Mouse (Mus musculus) gonadal fat pad, adult 2 months (tissue): ENCODE results near the gene Snx29. TPM values are rescaled to one million over a fixed set of nuclear protein-coding genes. Genes with fewer than 3 reads are reported as not detected.
"Not testable (repeated sequence)": the region's sequence is repeated elsewhere in the genome, so short reads cannot be mapped to it uniquely, and the experiment has no call there.

Experiments
- DNase-seq: peaks from one replicate; pipeline ENCODE4 v3.0.0-alpha.2; 2012; ENCODE audit warnings: low read depth
- polyA plus RNA-seq: library from polyadenylated mRNA; depleted of rRNA; stranded (reverse); fragments of >200 nt; gene quantifications from 2 replicates; pipeline ENCODE4 v1.2.3, GENCODE M21; 2012

Gene Snx29
- polyA plus RNA-seq, 1 experiment, result 5.6 TPM

DNA sequence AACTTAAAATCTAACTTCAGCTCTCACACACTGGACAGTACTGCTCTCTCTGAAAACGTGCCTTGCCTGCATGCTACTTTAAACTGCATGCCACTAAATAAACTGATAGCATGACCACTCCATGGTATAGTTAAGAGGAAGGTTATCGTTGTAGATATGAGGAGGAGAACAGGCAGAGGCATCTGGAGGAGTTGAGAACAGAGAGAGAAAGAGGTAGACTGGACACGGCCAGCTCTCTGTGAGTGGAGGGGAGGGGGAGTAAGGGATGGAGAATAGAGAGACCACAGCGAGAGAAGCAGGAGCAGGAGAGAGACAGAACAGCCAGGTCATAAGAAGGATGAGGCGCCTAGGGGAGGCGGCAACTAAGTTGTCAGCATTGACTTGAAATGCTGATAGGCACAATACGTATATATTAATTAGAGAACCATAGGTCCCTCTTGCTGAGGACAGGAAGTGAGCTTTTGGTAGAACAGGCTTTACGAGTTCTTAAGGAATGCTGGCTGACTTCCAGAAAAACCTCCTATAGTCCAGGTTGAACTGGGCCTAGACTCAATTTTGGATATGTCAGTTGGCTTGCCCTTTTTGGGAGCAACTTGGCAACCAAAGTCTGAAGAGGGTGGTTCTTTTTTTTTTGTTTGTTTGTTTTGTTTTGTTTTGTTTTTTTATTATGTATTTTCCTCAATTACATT lies 85.4 kb downstream of the Snx29 start:
- DNase-seq, result peak; percentile 62

DNA sequence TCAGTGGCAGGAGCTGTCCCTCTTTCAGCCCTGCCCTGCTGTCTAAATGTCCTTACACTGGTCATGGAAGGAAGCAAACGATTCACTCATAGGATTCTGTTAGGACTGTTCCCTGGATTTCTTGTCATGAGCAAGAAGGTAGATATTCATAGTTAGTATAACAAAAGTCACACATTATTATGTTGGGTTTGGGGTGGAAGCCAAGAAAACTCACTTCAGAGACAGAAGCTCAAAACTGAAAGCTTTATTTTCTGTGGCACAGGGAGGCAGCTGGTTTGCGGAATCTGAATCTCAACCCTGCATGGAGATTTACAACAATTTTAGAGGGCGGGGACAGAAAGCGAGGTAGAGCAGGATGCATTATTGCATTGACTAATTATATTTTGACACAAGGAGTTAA lies 86.0 kb downstream of the Snx29 start:
- no peak for DNase-seq

DNA sequence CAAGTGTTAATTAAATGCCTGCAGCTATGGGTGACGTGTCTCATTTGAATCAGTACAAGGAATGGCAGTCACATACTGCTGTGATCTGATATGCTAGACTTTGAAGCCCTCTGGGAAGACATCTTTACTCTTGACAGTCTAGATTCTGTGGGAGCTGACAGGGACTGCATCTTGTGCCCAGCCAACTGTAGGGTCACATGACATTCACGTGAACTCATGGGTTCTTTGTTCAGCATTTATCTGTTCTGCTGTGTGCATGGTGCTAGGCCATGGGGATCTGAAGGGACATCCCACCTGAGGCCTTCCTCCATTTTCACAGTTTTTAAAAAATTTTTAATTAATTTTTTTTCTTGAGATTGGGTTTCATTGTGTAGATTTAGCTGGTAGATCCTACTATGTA lies 91.9 kb downstream of the Snx29 start:
- no peak for DNase-seq

DNA sequence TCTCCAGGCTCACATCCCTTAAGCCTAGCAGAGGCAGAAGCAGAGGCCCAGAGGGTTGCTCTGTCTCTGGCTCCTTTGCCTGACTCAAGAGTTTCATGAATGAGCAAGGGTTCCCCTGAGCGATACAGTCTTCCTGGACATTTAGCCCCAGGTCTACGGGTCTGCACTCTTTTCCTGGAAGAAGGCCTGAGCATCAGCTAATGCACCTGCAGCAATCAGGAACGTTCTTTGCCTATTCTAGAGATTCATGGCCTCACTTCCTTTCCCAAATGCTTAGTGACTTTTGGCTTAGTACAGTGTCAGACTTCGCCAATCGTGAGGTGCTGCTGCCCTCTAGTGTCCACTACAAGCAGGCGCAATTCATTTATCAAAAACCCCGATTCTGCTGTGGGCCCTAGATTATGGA lies 95.5 kb downstream of the Snx29 start:
- DNase-seq, result no peak

DNA sequence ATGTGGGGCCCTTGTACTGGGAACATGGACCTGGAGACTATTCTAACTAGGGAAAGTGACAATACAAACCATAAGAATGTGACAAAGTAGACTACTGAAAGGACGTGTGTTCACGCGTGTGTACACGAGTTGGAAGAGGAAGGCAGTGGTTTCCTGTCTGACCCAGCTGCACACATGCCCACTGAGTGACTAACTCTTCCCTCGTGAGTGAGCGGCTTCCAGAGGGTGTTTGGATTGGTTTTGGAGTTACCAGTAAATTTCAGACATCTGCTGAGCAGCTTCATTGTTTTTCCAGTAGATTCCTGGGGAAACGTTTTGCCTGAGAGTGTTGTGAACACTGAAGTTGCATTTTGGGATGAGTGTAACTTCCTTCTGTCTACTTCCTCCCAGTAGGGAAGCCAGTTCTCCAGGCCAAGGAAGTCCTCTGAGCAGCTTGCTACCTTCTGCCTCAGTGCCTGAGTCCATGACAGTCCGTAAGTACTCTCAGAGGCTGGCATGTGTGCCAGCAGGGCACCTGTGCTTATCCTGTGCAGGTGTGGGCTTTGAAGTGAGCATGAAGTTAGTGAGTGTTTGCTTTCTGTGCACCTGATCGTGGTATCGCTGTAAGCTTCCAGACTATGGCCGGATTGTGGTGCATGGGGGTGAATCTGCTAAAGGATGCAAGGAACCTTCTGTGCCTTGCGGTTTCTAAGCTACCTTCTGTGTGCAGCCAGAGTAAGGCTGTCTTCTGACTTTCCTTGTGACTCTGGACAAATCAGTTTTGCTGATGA lies 97.8 kb downstream of the Snx29 start:
- no peak for DNase-seq

DNA sequence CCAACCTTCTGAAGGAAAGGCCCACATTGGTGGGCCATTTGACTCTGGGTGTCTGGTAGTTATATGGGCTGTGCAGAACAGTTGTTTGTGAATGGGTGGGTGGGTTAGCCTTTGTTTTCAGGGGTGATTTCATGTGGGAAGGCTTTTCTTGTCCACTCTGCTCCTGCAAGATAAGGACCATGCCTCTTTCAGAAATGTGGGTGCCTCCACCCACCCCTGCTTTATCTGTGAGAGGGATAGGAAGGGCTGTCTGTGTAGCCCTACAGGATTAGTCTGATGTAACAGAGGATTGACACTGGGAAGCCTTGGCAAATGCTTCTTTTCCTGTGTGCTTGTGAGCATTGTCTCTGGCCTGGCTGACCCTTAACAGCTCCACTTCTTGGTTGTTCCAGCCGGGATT lies 99.5 kb downstream of the Snx29 start:
- DNase-seq, result no peak

DNA sequence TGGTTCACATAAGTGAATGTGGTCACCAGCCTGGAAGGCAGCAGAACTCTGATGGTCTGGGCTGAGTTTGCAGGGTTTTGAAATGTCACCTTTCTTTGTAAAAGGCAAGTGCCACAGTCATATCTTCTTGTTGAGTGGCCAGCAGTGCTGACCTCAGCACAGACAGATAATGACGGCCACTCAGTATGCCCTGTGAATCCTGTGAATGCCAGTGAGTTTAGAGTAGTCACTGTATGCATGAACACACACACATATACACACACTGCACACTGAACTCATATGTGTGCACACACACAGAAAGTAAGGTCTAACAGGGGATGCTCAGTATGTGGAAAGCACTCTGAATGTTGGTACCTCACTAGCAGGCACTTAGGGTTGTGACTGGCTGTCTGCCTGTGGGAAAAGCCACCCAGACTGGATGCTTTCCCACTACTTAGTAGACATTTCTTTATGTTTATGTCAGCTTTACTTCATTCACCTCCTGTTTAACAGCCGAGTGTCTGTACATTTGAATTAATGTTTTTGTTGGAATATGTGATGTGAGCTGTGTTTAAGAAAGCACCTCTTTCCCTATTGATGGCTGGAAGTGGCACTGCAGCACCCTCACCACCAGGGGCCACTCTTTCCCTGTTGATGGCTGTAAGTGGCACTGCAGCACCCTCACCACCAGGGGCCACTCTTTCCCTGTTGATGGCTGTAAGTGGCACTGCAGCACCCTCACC lies 100.3 kb downstream of the Snx29 start:
- DNase-seq, result no peak

DNA sequence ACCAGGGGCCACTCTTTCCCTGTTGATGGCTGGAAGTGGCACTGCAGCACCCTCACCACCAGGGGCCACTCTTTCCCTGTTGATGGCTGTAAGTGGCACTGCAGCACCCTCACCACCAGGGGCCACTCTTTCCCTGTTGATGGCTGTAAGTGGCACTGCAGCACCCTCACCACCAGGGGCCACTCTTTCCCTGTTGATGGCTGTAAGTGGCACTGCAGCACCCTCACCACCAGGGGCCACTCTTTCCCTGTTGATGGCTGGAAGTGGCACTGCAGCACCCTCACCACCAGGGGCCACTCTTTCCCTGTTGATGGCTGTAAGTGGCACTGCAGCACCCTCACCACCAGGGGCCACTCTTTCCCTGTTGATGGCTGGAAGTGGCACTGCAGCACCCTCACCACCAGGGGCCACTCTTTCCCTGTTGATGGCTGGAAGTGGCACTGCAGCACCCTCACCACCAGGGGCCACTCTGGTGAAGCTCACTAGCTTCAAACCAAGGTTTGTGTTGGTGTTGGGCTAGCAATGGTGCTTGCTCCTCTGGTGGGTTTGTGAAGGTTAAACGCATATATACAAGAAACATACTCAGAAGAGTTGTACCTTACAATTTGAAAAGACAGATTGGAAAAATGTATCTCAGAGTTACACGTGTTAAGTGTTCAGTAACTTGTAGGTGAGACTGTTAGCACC lies 101.0 kb downstream of the Snx29 start:
- DNase-seq, result not testable (repeated sequence)

DNA sequence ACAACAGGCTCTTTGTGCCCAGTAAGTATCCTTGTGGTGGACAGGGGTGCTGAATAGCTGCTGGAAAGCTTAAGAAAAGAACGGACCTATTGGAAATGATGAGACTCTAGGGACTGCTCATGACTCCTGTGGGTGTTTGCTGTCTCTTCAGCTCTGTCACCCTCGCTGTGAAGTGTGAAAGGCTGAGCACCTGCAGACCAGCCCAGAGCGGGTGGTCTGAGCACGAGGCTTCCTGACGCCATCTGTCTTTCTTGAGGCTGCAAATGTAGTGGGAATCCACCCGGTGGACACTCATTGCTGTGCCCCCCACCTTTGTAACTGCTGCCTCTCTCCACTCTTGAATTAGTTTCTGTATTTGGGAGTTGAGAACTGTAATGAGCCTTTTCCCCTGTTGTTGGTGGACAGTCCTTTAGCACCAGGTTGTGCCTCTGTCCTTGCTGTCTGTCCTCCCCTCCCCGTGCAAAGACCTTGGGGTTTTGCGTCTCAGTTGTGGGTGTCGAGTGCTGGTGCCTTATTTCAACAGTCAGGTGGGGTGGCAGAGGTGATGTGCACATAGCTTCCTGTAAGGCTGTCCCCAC lies 101.9 kb downstream of the Snx29 start:
- DNase-seq, result no peak

DNA sequence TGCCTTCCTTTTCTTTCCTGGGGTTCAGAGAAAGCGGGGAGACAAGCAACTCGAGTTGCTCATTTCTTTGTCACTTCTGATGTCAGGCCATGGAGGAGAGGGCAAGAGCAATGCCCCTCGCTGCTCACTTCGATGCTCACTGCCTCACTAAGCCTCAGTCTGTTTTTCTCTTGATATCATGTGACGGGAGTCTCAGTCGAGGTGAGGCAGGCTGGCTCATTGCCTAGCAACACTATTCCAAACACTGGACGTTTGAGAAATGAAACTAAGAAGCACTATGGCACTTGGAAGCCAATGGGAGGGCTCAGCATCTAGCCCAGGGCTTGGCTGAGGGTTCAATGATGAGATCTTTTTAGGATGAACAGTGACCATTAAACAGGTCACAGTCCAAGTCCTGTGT lies 102.6 kb downstream of the Snx29 start:
- DNase-seq, result no peak

DNA sequence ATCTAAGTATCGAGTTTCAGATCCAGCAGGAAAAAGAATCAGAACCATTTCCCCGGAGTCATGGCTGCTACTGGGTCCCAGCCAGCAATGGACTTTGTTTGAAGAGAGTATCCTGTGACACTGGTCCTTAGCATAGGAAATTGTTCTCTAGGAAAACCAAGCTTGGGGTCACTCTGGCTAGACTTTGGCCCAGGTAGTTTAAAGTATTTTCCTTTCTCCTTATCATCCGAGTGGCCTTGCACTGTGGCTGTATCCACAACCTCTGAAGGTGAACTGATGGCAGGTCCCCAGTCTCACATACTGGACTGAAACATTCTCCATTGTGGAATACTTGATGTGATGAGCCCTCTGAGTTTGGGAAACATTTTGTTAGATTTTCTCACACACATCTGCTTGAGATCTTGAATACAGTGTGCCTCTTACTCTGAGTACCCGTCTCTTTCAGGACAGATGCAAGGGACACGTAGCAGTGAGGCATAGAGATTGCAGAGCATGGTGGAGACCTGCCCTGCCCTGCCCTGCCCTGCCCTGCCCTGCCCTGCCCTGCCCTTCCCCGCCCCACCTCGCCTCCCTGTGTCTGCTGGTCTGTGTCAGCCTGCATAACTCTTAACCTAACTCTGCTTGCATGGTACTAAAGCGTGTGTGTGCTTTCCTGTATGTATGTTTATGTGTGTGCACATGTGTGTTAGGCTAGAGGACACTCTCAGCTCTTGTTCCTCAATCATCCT lies 104.3 kb downstream of the Snx29 start:
- DNase-seq, result no peak

DNA sequence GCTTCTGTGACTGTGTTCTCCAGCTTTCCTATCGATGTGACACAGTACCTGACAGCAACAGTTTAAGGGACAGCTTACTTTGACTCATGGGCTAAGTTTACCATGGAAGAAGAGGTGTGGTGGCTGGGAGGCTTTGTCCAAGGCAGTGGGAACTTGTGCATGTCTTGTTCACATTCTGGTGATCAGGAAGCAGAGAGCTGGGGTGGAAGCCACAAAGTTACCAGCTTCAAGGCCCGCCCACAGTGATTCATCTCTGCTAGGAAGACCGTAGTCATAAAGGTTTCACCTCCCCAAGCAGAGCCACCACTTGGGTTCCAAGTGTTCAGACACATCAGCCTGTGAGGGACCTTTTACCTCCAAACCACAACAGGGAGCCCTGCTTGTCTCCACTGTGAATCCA lies 107.1 kb downstream of the Snx29 start:
- DNase-seq, result no peak

DNA sequence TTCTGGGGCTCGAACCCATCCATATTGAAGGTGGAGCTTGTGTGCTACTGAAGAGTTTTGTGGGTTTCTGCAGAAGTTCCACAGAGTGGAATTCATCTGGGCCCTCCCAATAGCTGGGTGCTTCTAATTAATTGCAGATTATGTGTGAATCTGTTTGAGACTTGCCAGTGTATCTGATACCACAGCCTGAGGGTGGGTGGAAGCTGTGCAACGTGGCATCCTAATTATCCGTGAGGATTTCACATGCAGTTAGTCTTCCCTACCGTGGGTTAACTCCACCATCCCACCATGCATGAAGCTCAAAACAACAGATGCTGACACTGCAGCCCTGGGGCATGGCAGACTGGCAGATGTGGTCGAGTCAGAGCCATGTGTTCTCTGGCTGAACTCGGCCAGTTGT lies 107.8 kb downstream of the Snx29 start:
- no peak for DNase-seq

DNA sequence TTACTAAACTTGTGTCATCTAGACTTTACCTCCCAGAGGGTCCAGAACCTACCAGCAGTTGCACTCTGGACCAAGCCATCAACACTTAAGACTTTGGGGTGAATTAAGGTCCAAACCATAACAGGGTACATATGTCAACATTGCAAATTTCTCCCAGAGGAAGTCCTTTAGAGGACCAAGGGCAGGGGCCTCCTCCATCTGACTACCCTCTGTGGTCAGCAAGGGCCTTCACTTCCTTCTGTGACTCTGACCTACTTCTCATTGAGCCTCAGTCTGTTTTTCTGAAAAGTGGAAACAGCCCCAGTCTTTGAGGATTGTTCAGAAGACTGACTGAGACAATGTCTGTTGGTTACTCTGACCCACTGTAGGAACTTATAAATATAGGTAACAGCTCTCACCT lies 111.1 kb downstream of the Snx29 start:
- DNase-seq, result no peak

DNA sequence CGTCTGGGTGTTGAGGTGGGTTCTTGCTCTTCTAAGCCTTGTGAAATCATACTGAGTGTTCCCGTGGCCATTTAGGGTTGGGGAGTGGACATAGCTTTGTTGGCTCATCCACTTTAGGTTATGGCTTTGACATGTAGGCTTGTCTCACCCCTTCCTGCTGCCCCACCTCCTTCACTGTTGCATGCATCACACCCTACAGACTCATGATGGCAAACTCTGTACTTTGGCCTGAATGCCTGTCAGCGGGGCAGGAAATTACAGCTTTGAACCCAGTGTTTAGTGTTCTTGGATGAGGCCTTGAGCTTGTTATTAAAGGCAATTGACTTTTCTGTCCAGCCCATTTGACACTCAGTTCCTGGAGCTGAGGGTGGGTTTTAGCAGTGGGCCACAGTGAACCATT lies 114.9 kb downstream of the Snx29 start:
- DNase-seq, result no peak

DNA sequence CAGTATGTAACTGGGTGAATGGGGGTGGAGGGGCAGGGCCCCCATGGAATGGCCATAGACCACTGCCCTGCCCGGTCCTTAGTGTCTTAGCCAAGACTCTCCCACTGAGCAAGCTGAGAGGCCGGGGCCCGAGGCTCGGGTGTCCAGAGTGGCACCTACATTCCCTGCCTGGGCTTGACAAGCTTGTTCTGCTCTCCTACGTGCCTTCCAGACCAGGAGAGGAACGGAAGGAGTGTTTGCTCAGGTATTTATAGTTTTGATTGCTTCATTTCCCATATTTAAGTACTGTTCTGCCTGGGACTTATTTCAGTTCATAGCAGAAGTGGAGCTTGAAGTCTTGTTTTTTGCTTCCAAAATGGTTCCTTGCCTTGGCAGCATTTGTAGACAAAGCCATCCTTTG lies 116.7 kb downstream of the Snx29 start:
- DNase-seq, result no peak

DNA sequence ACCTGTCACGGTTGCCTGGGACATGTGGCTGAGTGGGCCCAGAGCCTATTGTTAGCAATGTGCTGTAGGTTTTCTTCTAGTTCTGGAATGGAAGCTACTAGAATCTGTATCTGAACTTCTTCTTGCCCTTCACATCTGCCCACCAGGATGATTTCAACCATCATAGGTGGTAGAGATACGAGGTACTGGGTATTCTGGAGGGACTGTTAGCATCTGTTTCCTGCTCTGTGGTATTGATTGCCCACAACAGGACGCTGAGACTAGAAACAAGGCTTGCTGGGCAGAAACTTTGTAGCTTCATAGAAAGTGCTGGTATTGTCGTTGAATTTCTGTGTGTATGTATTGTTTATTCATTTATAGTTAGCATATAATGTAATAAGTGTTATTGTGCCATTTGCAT lies 118.9 kb downstream of the Snx29 start:
- DNase-seq, result no peak

DNA sequence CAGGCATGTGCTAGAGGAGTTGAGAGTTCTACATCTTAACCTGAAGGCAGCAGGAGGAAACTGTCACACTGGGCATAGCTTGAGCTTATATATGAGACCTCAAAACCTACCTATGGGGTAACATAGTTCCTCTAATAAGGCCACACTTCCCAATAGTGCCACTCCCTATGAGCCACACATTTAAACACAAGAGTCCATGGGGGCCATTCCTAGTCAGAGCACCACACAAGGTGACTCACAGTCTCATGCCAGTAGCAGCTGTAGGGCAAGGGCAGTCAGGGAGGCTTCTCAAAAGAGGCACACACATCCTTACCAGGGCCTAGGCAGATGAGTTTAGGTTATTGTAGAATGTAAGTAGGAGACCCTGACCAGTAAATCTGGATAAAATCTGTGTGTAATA lies 119.8 kb downstream of the Snx29 start:
- no peak for DNase-seq

DNA sequence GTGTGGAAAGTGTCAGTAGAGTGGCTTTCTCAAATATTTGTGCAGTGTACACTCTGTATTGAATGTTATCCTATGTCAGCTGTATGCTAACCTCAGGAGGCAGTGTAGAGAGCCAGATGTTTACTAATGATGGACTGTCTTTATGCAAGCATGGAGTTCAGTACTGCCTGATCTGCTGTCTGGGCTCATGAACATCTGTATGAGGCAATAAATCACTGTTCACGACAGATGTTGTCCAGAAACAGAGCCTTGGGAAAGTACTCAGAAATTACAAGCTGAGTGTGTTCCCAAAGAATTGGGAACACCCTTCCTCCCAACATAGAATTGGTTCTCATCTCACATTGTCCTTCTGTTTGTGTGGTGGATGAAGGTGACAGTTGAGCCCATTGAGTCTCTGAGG lies 121.9 kb downstream of the Snx29 start:
- no peak for DNase-seq

DNA sequence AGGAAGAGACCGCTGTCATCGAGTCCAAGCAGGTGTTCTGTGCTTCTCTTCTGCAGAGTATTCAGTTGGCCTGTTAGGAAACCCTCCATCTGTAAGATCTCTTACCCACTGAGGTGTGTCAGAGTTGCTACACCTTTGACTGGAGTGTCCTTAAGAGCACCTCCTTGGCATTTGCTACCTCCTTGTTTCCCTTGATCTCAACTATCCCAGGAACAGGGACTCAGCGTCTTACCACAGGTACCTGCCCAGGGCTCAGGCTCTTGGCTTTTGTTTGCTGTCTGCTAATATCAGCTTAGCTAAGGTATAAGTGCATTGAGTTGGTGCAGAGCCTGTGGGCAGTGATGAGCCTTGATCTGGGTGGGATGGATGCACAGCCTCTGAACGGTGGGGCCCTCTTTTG lies 124.3 kb downstream of the Snx29 start:
- DNase-seq, result no peak

DNA sequence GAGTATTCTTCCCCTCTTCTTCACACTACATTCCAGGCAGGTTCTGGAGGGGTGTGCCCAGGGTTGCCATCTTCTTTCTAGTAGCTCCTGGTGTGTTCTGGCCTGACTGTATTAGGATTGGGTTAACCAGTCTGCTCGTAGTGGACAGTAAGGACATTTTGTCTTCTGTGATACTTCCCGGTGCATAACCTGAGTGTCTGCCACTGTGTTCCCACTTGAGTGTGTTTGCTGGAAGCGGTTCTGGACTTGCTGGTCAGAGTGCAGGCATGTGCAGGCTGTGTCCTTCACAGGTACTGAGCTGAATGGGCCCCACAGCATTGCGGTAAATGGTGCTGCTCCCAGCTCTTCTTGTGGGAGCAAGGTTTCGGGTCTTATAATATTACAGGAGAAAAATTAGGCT lies 125.2 kb downstream of the Snx29 start:
- DNase-seq, result no peak
